Mouse (Mus musculus): ENCODE data around the gene Cdh24.

DNA sequence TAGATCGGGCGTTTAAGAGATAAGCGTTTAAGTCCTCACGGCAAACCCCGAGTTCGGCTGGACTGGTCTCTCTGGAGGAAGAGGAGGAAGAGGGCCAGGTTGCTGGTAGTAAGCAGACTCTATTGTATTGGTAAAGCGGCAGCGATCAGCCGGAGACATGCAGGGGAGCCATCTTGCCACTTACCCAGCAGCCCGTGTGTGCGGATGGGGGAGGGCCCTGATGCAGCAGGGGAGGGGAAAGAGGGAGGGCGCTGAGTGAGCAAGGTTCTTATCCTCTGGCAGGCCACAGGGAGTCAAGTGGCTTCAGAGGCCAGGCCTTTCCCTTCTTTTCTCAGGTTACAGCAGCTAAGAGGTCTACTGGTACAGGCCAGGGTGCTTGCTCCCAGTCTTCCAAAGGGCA is 12.3 kb upstream of the Cdh24 start:
- TF ChIP-seq CTCF (IDR thresholded peaks at IDR 0.05; ENCODE audit: insufficient read depth, low read depth, low read length) (0 out of 2 replicates have a peak, but pooled peaks have one; percentile 8), POLR2A (IDR thresholded peaks at IDR 0.05; ENCODE audit: insufficient read depth, low read depth, low read length) (peak; percentile 56; the same call in 1 of the 2 replicates)

All from olfactory bulb, adult 2 months (tissue).